Mouse (Mus musculus): ENCODE data around the gene Snd1. TPM values are rescaled to one million over a fixed set of nuclear protein-coding genes. Genes with fewer than 3 reads are reported as not detected.

Snd1 gene
- polyA plus RNA-seq, 1 experiment: 82.6 TPM

DNA sequence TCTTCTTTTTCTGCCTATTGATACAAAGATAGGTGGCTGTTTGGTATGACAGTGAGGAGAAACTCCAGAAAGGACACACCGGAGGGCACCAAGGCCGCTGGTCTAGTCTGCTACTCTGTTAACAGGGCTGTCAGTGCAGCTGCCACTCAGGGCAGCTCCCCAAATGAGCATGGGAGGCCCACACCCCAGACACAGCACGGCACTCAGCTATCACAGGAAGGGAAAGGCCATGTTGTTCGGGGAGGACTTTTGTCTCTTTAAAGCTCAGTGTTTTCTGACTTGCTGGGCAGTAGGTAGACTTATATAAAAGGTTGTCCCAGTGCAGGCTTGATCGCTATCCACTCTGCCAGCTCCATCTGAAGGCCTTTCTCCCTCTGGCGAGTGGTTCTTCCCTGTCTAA is 312.2 kb downstream of the Snd1 start:
- no peak for TF ChIP-seq GATA1 (IDR thresholded peaks at IDR 0.05; ENCODE audit: low read length)

- TF ChIP-seq GATA1 (IDR thresholded peaks at IDR 0.05; ENCODE audit: low read length): no peak
These were observed 314.7 kb downstream of the Snd1 start for GRCm38 (mm10) chr6:28789685-28790084.

DNA sequence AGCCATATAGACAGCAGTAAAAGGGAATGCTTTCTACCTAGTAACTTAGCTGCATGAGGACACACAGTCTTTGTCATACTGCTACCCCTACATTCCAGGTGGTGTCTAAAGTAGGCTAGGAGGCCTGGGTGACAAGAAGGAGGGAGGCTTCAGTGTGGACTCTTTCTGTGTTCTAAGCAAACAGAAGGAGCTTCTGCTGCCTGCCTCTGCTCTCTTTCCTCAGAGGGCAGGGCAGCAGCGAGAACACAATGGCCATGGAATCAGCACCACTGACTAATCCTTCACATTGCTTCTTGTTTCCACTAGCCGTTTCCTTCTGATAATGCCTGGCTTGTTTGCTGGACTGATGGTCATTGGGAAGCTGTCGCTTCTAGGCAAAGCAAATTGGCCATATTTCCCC is 316.2 kb downstream of the Snd1 start:
- TF ChIP-seq GATA1 (IDR thresholded peaks at IDR 0.05; ENCODE audit: low read length): no peak

DNA sequence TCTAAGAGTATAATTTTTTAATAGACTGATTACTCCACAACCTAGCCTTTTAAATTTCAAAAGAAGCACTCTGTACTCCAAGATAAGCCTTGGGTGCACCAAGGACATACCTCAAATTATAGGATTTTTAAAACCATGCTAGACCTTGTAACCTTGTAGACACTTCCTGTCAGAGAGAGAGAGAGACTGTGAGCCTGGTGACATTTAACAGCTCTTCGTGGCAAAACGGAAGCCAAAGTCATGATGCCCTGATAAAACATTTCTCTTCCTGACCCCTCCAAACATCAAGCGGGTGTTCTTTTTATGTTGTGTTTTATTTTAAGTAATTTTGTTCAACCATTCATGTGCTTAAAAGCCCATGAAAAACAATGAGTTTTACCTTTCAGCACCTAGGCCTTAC is 316.9 kb downstream of the Snd1 start:
- TF ChIP-seq GATA1 (IDR thresholded peaks at IDR 0.05; ENCODE audit: low read length): no peak

DNA sequence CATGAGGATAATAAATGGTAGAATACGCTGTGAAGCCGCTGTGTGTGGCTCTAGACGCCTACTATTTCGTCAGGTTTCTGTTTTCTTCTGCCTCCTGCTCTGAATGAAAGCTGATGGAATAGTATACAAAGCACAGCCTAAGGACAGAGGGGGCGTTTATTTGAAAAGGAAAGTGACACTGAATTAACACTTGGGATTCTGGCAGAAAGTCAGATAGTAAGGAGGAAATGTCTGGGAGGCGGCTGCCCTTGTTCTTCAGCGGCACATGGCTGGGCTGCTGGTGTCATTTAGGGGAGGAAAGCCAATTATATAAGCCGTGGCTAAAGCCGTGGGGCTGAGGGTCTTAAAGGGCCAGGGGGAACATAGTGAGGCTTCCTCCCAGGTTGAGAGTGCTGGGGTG is 320.4 kb downstream of the Snd1 start:
- TF ChIP-seq GATA1 (IDR thresholded peaks at IDR 0.05; ENCODE audit: low read length): no peak

GRCm38 (mm10) chr6:28795792-28796515 is 321.0 kb downstream of the Snd1 start:
- no peak for TF ChIP-seq GATA1 (IDR thresholded peaks at IDR 0.05; ENCODE audit: low read length)

GRCm38 (mm10) chr6:28799818-28800217 is 324.9 kb downstream of the Snd1 start:
- no peak for TF ChIP-seq GATA1 (IDR thresholded peaks at IDR 0.05; ENCODE audit: low read length)

GRCm38 (mm10) chr6:28800976-28801375 is 326.0 kb downstream of the Snd1 start:
- no peak for TF ChIP-seq GATA1 (IDR thresholded peaks at IDR 0.05; ENCODE audit: low read length)

DNA sequence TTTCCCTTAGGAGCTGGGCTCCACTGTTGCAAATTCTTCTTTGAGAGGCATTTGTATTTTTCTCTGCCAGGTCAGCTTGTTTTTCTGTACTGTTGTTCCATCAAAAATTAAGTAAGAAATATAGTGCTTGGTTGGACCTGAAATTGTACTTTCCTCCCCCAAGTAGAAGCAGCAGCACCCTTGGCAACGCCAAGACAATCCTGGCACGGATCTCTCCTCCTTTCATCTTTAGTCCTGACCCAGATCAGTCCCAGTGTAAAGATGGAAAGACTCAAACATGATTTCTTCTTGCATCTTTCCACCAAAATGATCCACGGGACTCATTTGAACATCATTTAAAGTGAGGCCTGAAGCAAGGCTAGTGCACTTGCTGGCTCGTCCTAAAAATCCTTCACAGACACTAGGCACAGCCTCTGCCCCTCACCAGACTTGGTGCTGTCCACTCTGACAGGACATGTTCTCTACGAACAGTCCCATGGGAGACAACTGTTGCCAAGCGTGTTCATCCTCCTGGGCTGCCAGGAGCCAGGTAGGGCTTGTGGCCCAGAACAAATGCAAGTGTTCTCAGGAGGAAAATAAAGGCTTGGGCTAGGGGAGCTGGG is 328.8 kb downstream of the Snd1 start:
- TF ChIP-seq GATA1 (IDR thresholded peaks at IDR 0.05; ENCODE audit: low read length): no peak

DNA sequence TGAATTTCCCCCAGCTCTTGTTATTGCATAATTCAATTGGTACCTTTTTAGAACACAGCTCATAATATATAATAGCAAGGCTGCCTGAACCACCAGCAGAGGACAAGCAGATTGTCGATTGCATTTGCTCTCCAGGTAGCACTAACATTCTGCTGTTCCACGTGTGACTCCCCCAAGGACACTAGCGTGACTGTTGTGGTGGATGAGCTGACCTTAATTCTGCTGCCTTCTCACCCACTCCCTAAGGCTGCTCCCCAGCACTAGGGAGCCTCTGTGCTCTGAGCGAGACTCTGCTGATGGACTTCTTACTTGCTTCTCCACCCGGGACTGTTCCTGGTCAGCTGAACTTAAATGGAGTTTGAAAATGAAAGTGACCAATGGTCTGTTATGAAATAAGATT is 329.8 kb downstream of the Snd1 start:
- no peak for TF ChIP-seq GATA1 (IDR thresholded peaks at IDR 0.05; ENCODE audit: low read length)

- no peak for TF ChIP-seq GATA1 (IDR thresholded peaks at IDR 0.05; ENCODE audit: low read length)
These were observed 338.1 kb downstream of the Snd1 start for GRCm38 (mm10) chr6:28813057-28813456.

DNA sequence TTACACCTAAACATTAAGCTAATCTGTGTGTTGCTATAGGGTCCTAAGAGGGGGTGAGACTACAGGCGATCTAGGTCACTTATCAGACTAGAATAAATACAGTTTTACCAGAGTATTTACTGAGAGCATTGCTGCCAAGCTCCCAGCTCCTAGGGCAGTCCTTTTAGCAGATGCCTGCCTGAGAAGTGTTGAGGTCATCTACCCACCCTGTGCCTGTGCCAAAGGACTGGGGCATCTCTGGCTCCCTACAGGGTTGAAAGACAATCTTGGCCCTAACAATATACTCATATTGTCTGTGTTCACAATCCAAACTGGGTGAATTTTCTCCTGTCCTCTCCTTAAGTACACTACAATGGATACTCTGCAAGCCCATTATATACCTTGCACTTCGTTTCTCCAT is 340.0 kb downstream of the Snd1 start:
- no peak for TF ChIP-seq GATA1 (IDR thresholded peaks at IDR 0.05; ENCODE audit: low read length)

DNA sequence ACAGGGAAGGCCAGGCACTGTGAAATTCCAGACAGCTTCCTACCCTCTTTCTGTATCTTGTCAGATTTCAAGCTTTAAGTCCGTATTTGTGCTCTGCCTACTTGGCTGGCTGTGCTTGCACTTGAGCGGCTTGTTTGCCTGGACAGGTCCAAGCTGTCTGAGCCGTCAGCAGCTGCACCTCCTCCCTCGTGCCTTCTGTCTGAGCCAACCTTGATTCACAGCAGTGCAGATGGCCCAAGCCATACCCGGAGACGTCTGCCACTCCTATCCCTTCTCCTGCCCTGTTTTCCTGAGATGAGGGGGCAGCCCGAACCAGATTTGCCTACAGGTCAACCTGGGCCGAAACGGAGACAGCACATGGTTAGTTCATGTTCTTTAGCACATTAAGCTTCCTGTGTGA is 342.1 kb downstream of the Snd1 start:
- no peak for TF ChIP-seq GATA1 (IDR thresholded peaks at IDR 0.05; ENCODE audit: low read length)

DNA sequence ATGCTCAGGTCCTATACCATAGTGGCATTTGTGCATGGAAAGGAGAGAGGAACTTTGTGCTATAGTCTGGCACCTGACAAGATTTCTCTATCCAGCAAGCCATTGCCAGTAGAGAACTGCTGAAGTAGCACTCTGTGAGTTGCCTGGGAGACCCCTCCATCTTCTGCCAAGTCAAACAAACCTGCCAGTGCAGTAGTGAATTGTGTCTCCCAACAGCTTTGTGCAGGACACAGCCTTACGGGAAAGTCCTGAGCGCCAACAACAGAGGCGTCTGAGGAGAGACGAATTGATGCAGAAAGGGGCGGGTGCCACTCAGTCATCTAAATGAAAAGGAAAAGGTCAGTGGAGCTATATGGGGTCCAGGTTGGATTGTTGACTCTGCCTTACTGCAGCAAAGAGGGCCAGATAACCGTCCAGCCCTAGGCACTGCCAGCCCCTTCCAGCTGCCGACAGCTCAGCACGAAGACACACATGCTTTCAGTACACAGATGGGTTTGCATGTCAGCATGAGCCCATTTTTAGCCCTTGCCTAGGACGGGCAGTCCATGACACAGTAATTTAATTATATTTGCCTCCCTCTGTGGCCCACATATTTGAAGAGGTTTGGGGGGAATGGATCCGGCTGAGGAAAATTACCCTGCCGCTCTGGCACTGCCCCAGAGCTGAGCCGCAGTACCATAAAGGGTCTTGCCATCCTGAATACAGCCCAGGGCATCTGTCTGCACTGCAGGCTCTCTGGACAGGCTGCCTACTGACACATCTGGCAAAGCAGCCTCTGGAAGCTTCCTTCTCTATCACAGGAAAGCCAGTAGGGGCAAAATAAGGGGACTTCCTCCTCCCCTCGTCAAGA is 344.8 kb downstream of the Snd1 start:
- no peak for TF ChIP-seq GATA1 (IDR thresholded peaks at IDR 0.05; ENCODE audit: low read length)

DNA sequence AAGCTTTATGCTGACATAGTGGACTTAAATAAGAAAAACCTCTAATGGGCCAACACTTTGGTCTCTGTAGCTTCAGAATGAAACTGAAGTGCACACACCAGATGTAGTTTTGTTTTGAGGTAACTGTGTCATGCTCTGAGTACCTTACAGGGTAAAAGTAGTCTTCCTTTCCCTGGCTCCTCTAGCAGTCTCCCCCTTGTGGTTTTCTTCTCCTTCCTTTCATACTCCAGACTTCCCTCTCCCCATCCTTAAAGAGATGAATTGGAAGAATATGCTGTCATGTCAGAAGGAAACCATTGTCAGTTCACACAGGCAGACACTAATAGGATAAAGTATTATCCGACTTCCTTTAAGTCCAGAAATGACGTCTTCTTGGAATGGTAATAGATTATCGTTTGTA is 347.4 kb downstream of the Snd1 start:
- no peak for TF ChIP-seq GATA1 (IDR thresholded peaks at IDR 0.05; ENCODE audit: low read length)

DNA sequence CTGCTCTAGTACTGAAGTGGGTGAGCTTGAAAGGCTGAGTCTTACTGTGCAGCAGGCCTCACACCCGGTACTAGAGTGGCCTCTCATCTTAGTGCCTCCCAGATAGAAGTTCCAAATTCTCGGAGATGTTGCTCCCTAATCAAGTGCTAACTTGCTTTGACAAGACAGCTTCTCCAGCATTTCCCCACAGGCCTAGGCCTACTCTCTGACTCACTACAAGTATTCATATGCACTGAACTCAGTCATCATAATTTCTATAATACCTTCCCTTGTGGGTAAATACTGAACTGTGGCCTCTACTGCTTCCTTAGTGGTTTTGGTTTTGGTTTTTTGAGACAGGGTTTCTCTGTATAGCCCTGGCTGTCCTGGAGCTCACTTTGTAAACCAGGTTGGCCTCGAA is 348.4 kb downstream of the Snd1 start:
- no peak for TF ChIP-seq GATA1 (IDR thresholded peaks at IDR 0.05; ENCODE audit: low read length)
